ENCODE assay signal across 19 mouse cellular contexts in genomic region chr7:125248386-125248785, GRCm38 (mm10).
"Had no signal": no experiment of that assay in that cellular context is flagged by ENCODE, and none has a peak within 500 bp of the region (broad histone marks: within the 10 kb centered on the region; RNA-seq: fewer than 3 reads in every experiment).

No protein-coding gene starts in this region.

- DNase-seq: kidney, adult 9 months; kidney, postnatal 14 days; kidney, postnatal 4 days; left cerebral cortex, postnatal 4 days; liver, postnatal 0 days; lung, embryonic 14.5 days; retina, postnatal 1 day; thymus, adult 18-20 months; thymus, postnatal 36 days had no signal

- H3K27me3 ChIP-seq: limb, embryonic 12.5 days; midbrain, embryonic 12.5 days; midbrain, embryonic 15.5 days; neural tube, embryonic 12.5 days; neural tube, embryonic 15.5 days had no signal

- H3K9ac ChIP-seq: limb, embryonic 12.5 days; limb, embryonic 15.5 days; liver, embryonic 14.5 days; liver, postnatal 0 days; lung, embryonic 14.5 days; midbrain, embryonic 12.5 days; midbrain, embryonic 15.5 days; neural tube, embryonic 12.5 days; neural tube, embryonic 15.5 days had no signal

- ATAC-seq: liver, postnatal 0 days; lung, postnatal 0 days; midbrain, embryonic 15.5 days had no signal

- H3K36me3 ChIP-seq: limb, embryonic 12.5 days; limb, embryonic 15.5 days; midbrain, embryonic 12.5 days; midbrain, embryonic 15.5 days; neural tube, embryonic 12.5 days; neural tube, embryonic 15.5 days had no signal

- H3K4me2 ChIP-seq: limb, embryonic 12.5 days; limb, embryonic 15.5 days; liver, embryonic 11.5 days; lung, embryonic 14.5 days; midbrain, embryonic 12.5 days; midbrain, embryonic 15.5 days; neural tube, embryonic 12.5 days; neural tube, embryonic 15.5 days had no signal

- H3K4me1 ChIP-seq: midbrain, embryonic 12.5 days; midbrain, embryonic 15.5 days; neural tube, embryonic 12.5 days had no signal

- H3K4me3 ChIP-seq: limb, embryonic 12.5 days; limb, embryonic 15.5 days; midbrain, embryonic 12.5 days; midbrain, embryonic 15.5 days; neural tube, embryonic 12.5 days; neural tube, embryonic 15.5 days had no signal

- H3K9me3 ChIP-seq: limb, embryonic 12.5 days; limb, embryonic 15.5 days; midbrain, embryonic 12.5 days; midbrain, embryonic 15.5 days; neural tube, embryonic 12.5 days; neural tube, embryonic 15.5 days had no signal

- H3K27ac ChIP-seq: limb, embryonic 12.5 days; limb, embryonic 15.5 days; liver, embryonic 14.5 days; macrophage; midbrain, embryonic 12.5 days; midbrain, embryonic 15.5 days; neural tube, embryonic 12.5 days; neural tube, embryonic 15.5 days had no signal
